ENCODE assay signal across 22 mouse cellular contexts in genomic region chr19:52904182-52904581, GRCm38 (mm10).
DNase-seq lines count a peak whose midpoint lies in the region; ATAC-seq and TF ChIP-seq lines count a peak whose summit lies in the region.
"Had no signal": no experiment of that assay in that cellular context is flagged by ENCODE, and none has a peak within 500 bp of the region (broad histone marks: within the 10 kb centered on the region; RNA-seq: fewer than 3 reads in every experiment).

No protein-coding gene starts in this region.

- no peaks in the 10 kb centered on the region for H3K9me3 ChIP-seq in liver, embryonic 14.5 days (ENCODE audit: control insufficient read depth, low read length)
- no peaks in the 10 kb centered on the region for H3K9me3 ChIP-seq in liver, embryonic 11.5 days (ENCODE audit: control insufficient read depth, low read length)
- no peaks in the 10 kb centered on the region for H3K9me3 ChIP-seq in MEL (replicated peaks; ENCODE audit: insufficient read depth, low read length)
- no peaks in the 10 kb centered on the region for H3K9me3 ChIP-seq in stomach, postnatal 0 days (ENCODE audit: control insufficient read depth, low read length)
- H3K9me3 ChIP-seq: embryonic facial prominence, embryonic 13.5 days; heart, embryonic 13.5 days; hindbrain, embryonic 15.5 days; limb, embryonic 13.5 days; midbrain, embryonic 15.5 days had no signal

- no peak for TF ChIP-seq POLR2A in heart, adult 2 months (IDR thresholded peaks at IDR 0.05; ENCODE audit: insufficient read depth, low read depth, low read length)
- TF ChIP-seq POLR2A in MEL (IDR thresholded peaks at IDR 0.05; ENCODE audit: control insufficient read depth in 1 of 2, insufficient read depth in 1 of 2, low read depth in 1 of 2, low read length in 2 of 2, poor library complexity in 1 of 2) = no peak

- TF ChIP-seq RAD21 in MEL (IDR thresholded peaks at IDR 0.05; ENCODE audit: low read depth, low read length) = peak; percentile 41

- no peaks in the 10 kb centered on the region for H3K27me3 ChIP-seq in heart, adult 2 months (ENCODE audit: control insufficient read depth, insufficient read depth, low read length)
- no peaks in the 10 kb centered on the region for H3K27me3 ChIP-seq in liver, embryonic 14.5 days (ENCODE audit: control insufficient read depth, insufficient read depth, low read length)
- no peaks in the 10 kb centered on the region for H3K27me3 ChIP-seq in liver, embryonic 11.5 days (replicated peaks; ENCODE audit: control insufficient read depth, insufficient read depth, low read length)
- no peaks in the 10 kb centered on the region for H3K27me3 ChIP-seq in MEL (ENCODE audit: control insufficient read depth in 1 of 2, insufficient read depth in 2 of 2, low read length in 2 of 2)
- H3K27me3 ChIP-seq in stomach, postnatal 0 days (ENCODE audit: control insufficient read depth, insufficient read depth, low read length) = no peaks in the 10 kb centered on the region
- H3K27me3 ChIP-seq: embryonic facial prominence, embryonic 13.5 days; heart, embryonic 13.5 days; hindbrain, embryonic 15.5 days; limb, embryonic 13.5 days; megakaryocyte, embryonic 14.5 days; midbrain, embryonic 15.5 days had no signal

- peak; percentile 17; the same call in 1 of the 2 replicates for TF ChIP-seq CTCF in heart, adult 2 months (IDR thresholded peaks at IDR 0.05)
- peak; percentile 39 for TF ChIP-seq CTCF in liver, embryonic 14.5 days (IDR thresholded peaks at IDR 0.05; ENCODE audit: low read depth)
- TF ChIP-seq CTCF in MEL (IDR thresholded peaks at IDR 0.05 in 2 of 3, conservative IDR thresholded peaks at IDR 0.05 in 1 of 3; ENCODE audit: control insufficient read depth in 1 of 3, insufficient read depth in 1 of 3, low read depth in 2 of 3, low read length in 3 of 3, poor library complexity in 1 of 3, severe bottlenecking in 1 of 3) = peak; percentile 43 to 62 (median 52)
- TF ChIP-seq CTCF in stomach, postnatal 0 days (IDR thresholded peaks at IDR 0.05; ENCODE audit: low read depth) = peak; percentile 24; the same call in 1 of the 2 replicates

- TF ChIP-seq EP300 in heart, adult 2 months (IDR thresholded peaks at IDR 0.05; ENCODE audit: insufficient read depth, low read depth, low read length) = no peak
- TF ChIP-seq EP300 in liver, embryonic 14.5 days (IDR thresholded peaks at IDR 0.05; ENCODE audit: low read depth) = no peak
- no peak for TF ChIP-seq EP300 in MEL (IDR thresholded peaks at IDR 0.05; ENCODE audit: low read depth in 1 of 2, low read length in 2 of 2)
- TF ChIP-seq EP300 in stomach, postnatal 0 days (optimal IDR thresholded peaks at IDR 0.05) = no peak

- no peak overlapping the region for H3K4me2 ChIP-seq in liver, embryonic 14.5 days (ENCODE audit: low read depth)
- H3K4me2 ChIP-seq in liver, embryonic 11.5 days = no peak overlapping the region
- H3K4me2 ChIP-seq in stomach, postnatal 0 days (replicated peaks; ENCODE audit: low read depth) = no peak overlapping the region
- H3K4me2 ChIP-seq: embryonic facial prominence, embryonic 13.5 days; heart, embryonic 13.5 days; hindbrain, embryonic 15.5 days; limb, embryonic 13.5 days; midbrain, embryonic 15.5 days had no signal

- H3K4me3 ChIP-seq in heart, adult 2 months = no peak overlapping the region
- no peak overlapping the region for H3K4me3 ChIP-seq in liver, embryonic 14.5 days (ENCODE audit: insufficient read depth in 1 of 2, low read depth in 2 of 2, low read length in 2 of 2)
- no peak overlapping the region for H3K4me3 ChIP-seq in liver, embryonic 11.5 days (ENCODE audit: low read depth, low read length)
- no peak overlapping the region for H3K4me3 ChIP-seq in MEL (ENCODE audit: control insufficient read depth in 1 of 2, insufficient read depth in 1 of 2, low read depth in 2 of 2, low read length in 2 of 2)
- no peak overlapping the region for H3K4me3 ChIP-seq in stomach, postnatal 0 days (ENCODE audit: low read depth, low read length)
- H3K4me3 ChIP-seq: embryonic facial prominence, embryonic 13.5 days; heart, embryonic 13.5 days; hindbrain, embryonic 15.5 days; limb, embryonic 13.5 days; megakaryocyte, embryonic 14.5 days; midbrain, embryonic 15.5 days had no signal

- no peak overlapping the region for H3K9ac ChIP-seq in heart, adult 2 months (ENCODE audit: low read depth, low read length)
- no peak overlapping the region for H3K9ac ChIP-seq in liver, embryonic 14.5 days (replicated peaks)
- H3K9ac ChIP-seq in liver, embryonic 11.5 days (ENCODE audit: low read depth, low read length) = no peak overlapping the region
- no peak overlapping the region for H3K9ac ChIP-seq in MEL (ENCODE audit: control insufficient read depth, low read depth, low read length, poor library complexity, severe bottlenecking)
- no peak overlapping the region for H3K9ac ChIP-seq in stomach, postnatal 0 days (ENCODE audit: low read length)
- H3K9ac ChIP-seq: embryonic facial prominence, embryonic 13.5 days; heart, embryonic 13.5 days; hindbrain, embryonic 15.5 days; limb, embryonic 13.5 days; midbrain, embryonic 15.5 days had no signal

- DNase-seq in heart, adult 2 months = no peak
- DNase-seq in heart, postnatal 36 days = no peak
- no peak for DNase-seq in liver, embryonic 14.5 days (ENCODE audit: low read depth in 3 of 3, low spot score in 3 of 3)
- no peak for DNase-seq in liver, embryonic 11.5 days (ENCODE audit: low spot score)
- peak; percentile 18 for DNase-seq in MEL (ENCODE audit: low read depth, low spot score)
- no peak for DNase-seq in stomach, postnatal 0 days (ENCODE audit: low spot score)
- no peak for DNase-seq in heart, adult 18-20 months
- no peak for DNase-seq in layer of hippocampus, adult 11-12 months (ENCODE audit: low spot score)
- DNase-seq: cerebellum, postnatal 10 days; heart, postnatal 4 days; kidney, adult 18-20 months; kidney, postnatal 10 days; layer of hippocampus, adult 9-11 months; right cerebral cortex, postnatal 25 days; thymus, postnatal 25 days had no signal

- no peaks in the 10 kb centered on the region for H3K36me3 ChIP-seq in heart, adult 2 months (ENCODE audit: control insufficient read depth, insufficient read depth, low read length)
- H3K36me3 ChIP-seq in liver, embryonic 14.5 days (replicated peaks; ENCODE audit: control insufficient read depth, insufficient read depth, low read depth) = no peaks in the 10 kb centered on the region
- no peaks in the 10 kb centered on the region for H3K36me3 ChIP-seq in liver, embryonic 11.5 days (ENCODE audit: control insufficient read depth, insufficient read depth, low read length)
- no peaks in the 10 kb centered on the region for H3K36me3 ChIP-seq in MEL (ENCODE audit: control insufficient read depth in 1 of 2, insufficient read depth in 2 of 2, low read length in 2 of 2)
- no peaks in the 10 kb centered on the region for H3K36me3 ChIP-seq in stomach, postnatal 0 days (ENCODE audit: control insufficient read depth, insufficient read depth, low read length)
- H3K36me3 ChIP-seq: embryonic facial prominence, embryonic 13.5 days; heart, embryonic 13.5 days; hindbrain, embryonic 15.5 days; limb, embryonic 13.5 days; midbrain, embryonic 15.5 days had no signal

- no peak for ATAC-seq in liver, embryonic 14.5 days (ENCODE audit: insufficient read depth)
- no peak for ATAC-seq in liver, embryonic 11.5 days (replicated peaks; ENCODE audit: low FRiP score)
- no peak for ATAC-seq in stomach, postnatal 0 days (ENCODE audit: low FRiP score, low TSS enrichment)
- ATAC-seq: forebrain, embryonic 16.5 days; midbrain, embryonic 15.5 days had no signal

- intact Hi-C loops in heart, adult 2 months (cut with DNase I) = no loop called here
- intact Hi-C loops in heart, postnatal 36 days (cut with DNase I) = no loop called here

- no peaks in the 10 kb centered on the region for H3K79me2 ChIP-seq in heart, adult 2 months (replicated peaks; ENCODE audit: control insufficient read depth, insufficient read depth, low read length)
- no peaks in the 10 kb centered on the region for H3K79me2 ChIP-seq in MEL (ENCODE audit: control insufficient read depth, insufficient read depth, low read length, poor library complexity)

- no peaks in the 10 kb centered on the region for H3K4me1 ChIP-seq in heart, adult 2 months (ENCODE audit: control insufficient read depth, insufficient read depth, low read length)
- no peaks in the 10 kb centered on the region for H3K4me1 ChIP-seq in liver, embryonic 14.5 days (replicated peaks; ENCODE audit: control insufficient read depth in 2 of 2, insufficient read depth in 2 of 2, low read length in 1 of 2)
- H3K4me1 ChIP-seq in liver, embryonic 11.5 days (replicated peaks; ENCODE audit: control insufficient read depth, insufficient read depth, low read length) = no peaks in the 10 kb centered on the region
- H3K4me1 ChIP-seq in MEL (ENCODE audit: control insufficient read depth in 1 of 2, insufficient read depth in 2 of 2, low read length in 2 of 2) = no peaks in the 10 kb centered on the region
- no peaks in the 10 kb centered on the region for H3K4me1 ChIP-seq in stomach, postnatal 0 days (replicated peaks; ENCODE audit: control insufficient read depth, insufficient read depth)
- H3K4me1 ChIP-seq: embryonic facial prominence, embryonic 13.5 days; heart, embryonic 13.5 days; hindbrain, embryonic 15.5 days; limb, embryonic 13.5 days; megakaryocyte, embryonic 14.5 days; midbrain, embryonic 15.5 days had no signal

- H3K27ac ChIP-seq in heart, adult 2 months = no peak overlapping the region
- no peak overlapping the region for H3K27ac ChIP-seq in liver, embryonic 14.5 days
- no peak overlapping the region for H3K27ac ChIP-seq in liver, embryonic 11.5 days (ENCODE audit: low read depth, low read length)
- no peak overlapping the region for H3K27ac ChIP-seq in MEL (ENCODE audit: control insufficient read depth, low read depth, low read length)
- H3K27ac ChIP-seq in stomach, postnatal 0 days (replicated peaks) = no peak overlapping the region
- H3K27ac ChIP-seq: embryonic facial prominence, embryonic 13.5 days; heart, embryonic 13.5 days; hindbrain, embryonic 15.5 days; limb, embryonic 13.5 days; midbrain, embryonic 15.5 days had no signal

- 14% methylated on average over 2 of the region's 2 CpGs for WGBS in heart, adult 2 months
- 10% methylated on average over 2 of the region's 2 CpGs for WGBS in liver, embryonic 14.5 days (ENCODE audit: insufficient replicate concordance)
- 22% methylated on average over 2 of the region's 2 CpGs for WGBS in liver, embryonic 11.5 days
- WGBS in stomach, postnatal 0 days = 40% methylated on average over 2 of the region's 2 CpGs

TF ChIP-seq in MEL, 35 proteins besides CTCF, POLR2A, EP300 and RAD21:
- TF ChIP-seq SMC3 (IDR thresholded peaks at IDR 0.05; ENCODE audit: low read depth, low read length) = peak; percentile 28
- no peak for TF ChIP-seq CHD2 (IDR thresholded peaks at IDR 0.05; ENCODE audit: low read length)
TF ChIP-seq in MEL: peak in this region for 1.
